Mouse (Mus musculus) induced T-regulatory cell, adult 2 months (primary cell): ENCODE data around the gene Gm13276.
A peak's percentile ranks its signal among the peaks of the same experiment; 100 is the strongest.
"Not testable (repeated sequence)": the region's sequence is repeated elsewhere in the genome, so short reads cannot be mapped to it uniquely, and the experiment has no call there.

Experiments used
- DNase-seq: peaks from one replicate; pipeline ENCODE4 v3.0.0-alpha.2; 2012; ENCODE audit warnings: low read depth

Gm13276 gene

GRCm38 (mm10) chr4:88785409-88785808 is at the start of gene Gm13276:
Gm13276 (plus strand) TSS chr4:88785709.
- not testable (repeated sequence) for DNase-seq

DNA sequence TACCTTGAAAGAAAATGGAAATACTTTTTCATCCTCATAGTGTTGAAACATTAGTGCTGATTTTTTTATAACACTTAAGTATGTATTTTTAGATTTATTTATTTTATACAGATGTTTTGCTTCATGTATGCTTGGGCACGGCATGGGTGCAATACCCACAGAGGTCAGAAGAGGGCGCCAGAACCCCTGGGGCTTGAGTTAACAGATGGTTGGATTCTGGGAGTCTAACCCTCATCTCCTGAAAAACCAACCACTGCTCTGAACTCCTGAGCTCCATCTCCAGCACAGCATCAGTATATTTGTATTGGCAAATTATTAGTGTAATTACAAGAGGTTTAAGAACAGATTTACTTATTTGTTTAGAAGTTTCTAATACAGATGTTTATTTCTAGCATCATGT is 47.0 kb upstream of the Gm13276 start:
- DNase-seq: peak; percentile 90

DNA sequence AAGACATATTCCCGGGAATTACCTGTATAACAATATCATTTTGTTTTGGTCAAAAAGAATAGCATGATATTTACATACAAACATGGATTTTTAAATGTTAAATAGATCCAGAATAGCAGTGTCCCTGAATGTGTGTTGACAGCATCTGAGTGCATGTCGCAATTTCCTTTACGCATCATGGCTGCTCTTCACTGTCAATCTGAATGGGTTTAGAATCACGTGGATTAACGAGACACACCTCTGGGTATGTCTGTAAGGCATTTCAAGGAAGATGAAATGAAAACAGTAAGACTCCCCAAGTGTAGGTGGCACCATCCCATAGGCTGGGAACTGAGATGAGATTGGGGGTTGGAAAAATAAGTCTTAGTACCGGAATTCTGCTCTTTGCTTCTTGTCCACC is 46.5 kb upstream of the Gm13276 start:
- DNase-seq: no peak

DNA sequence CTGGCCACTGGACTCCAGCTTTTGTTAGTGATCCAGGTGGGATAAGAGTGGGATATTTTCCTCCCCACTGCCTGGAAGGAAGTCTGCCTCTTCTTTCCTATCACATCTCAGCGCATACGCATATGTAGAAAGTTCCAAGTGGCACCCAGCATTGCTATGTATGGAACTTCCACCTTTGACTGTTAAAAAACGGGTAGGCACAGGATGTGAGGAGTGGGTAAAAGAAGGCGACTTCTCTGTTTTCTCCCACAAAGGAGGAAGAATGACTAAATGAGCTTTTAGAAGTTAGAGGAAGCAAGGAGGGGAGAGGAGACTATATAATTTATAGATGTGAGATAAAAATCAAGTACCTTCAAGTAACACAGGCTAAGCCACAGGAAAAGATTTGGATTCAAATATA is 44.1 kb upstream of the Gm13276 start:
- DNase-seq: no peak

DNA sequence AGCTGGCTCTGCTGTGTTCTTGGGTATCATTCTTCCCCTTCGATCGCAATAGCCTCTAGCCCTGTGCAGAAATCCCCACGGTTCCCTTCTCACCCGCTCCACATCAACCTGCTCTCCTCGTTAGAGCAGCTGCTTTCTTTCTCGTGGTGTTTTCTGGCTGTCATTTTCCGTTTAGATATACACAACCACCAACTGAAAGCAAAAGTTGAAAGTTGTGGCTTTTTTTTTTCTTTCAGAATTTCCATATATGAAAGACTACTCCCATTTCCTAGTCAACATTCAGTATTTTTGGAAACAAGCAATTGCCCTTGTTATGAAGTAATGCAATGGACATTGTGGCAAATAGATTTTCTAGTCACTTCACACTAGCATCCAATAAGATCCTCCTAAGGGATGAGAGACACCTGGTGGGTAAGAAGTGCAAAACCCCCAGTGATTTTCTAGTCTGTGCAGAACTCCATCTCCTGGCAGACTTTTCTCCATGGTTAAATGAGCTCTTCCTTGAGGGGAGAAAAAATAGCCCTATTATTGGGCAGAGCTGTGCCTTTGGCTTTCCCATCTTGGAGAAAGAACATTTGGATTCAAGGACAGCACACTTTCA is 42.6 kb upstream of the Gm13276 start:
- DNase-seq: peak; percentile 58

GRCm38 (mm10) chr4:88744207-88744606 is 41.3 kb upstream of the Gm13276 start:
- peak; percentile 29 for DNase-seq

DNA sequence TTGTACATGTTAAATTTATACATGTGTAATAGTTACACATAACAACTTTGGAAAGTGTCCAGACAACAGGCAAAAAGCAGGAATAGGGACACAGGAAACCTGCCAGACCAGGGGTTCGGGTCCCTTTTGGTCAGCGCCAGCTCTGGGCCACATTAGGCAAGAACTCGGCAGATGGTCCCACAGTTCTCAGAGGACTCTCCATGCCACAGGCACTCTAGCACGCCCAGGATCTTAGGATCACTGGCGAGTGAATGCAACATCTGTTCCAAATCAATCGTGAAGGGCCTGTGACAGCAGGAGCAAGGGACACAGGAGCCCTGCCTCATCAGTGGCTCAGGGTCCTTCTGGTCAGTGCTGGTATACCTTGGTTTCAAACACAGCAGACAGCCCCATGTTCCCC is 35.6 kb upstream of the Gm13276 start:
- no peak for DNase-seq

GRCm38 (mm10) chr4:88754818-88755340 is 30.6 kb upstream of the Gm13276 start, which contains the start of gene Gm13271:
Gm13271 (plus strand) TSS chr4:88754868.
- DNase-seq: not testable (repeated sequence)

GRCm38 (mm10) chr4:88756581-88757513 is 28.7 kb upstream of the Gm13276 start:
- DNase-seq: peak; percentile 77

GRCm38 (mm10) chr4:88757628-88758031 is 27.9 kb upstream of the Gm13276 start:
- peak; percentile 91 for DNase-seq

GRCm38 (mm10) chr4:88758751-88759150 is 26.8 kb upstream of the Gm13276 start:
- not testable (repeated sequence) for DNase-seq

- not testable (repeated sequence) for DNase-seq
These were observed 25.8 kb upstream of the Gm13276 start, which contains the start of gene Gm13283 for GRCm38 (mm10) chr4:88759610-88760268. Gm13283 (plus strand) TSS chr4:88760119.

DNA sequence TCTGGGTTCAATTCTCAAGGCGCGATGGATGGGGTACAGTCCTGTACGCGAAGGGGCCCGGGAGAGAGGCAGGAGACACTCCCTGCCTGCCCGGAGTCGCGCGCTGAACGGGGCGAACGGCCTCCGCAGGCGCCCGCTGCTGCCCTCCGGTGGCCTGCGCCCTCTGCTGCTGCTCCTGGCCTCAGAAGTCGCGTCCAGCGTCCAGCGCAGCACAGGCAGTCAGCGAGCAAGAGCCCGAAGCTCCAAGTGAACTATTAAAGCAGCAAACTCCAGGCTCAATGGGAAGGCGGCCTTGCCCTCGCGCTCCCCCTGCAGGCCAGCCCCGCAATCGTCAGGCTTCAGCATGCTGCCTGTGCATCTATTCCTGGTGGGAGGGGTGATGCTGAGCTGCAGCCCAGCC is 25.1 kb upstream of the Gm13276 start:
- peak; percentile 76 for DNase-seq

DNA sequence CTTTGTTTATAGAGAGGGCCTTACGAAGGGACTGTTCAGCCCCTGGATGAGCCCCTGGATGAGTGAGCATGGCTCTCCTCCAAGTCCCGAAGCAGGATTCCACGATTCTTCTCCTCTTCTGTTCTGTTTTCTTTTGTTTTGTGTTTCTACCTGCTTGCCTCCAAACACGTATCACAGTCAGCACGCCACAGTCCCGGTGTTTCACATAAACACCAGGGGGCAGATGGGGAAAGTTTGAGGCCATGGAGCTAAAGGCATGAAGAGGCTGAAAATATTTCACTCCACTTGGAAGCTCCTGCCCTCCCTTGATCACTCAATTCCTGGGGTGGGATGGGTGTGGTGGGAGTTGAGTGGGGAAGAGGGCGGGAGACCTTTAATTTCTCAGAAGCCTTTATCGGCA is 23.7 kb upstream of the Gm13276 start:
- not testable (repeated sequence) for DNase-seq

GRCm38 (mm10) chr4:88762341-88762740 is 23.2 kb upstream of the Gm13276 start:
- not testable (repeated sequence) for DNase-seq

- DNase-seq: peak; percentile 72
These were observed 22.0 kb upstream of the Gm13276 start for GRCm38 (mm10) chr4:88763384-88764018.

GRCm38 (mm10) chr4:88773534-88773933 is 12.0 kb upstream of the Gm13276 start, which contains the start of gene Gm13290:
Gm13290 (plus strand) TSS chr4:88773834.
- DNase-seq: not testable (repeated sequence)

DNA sequence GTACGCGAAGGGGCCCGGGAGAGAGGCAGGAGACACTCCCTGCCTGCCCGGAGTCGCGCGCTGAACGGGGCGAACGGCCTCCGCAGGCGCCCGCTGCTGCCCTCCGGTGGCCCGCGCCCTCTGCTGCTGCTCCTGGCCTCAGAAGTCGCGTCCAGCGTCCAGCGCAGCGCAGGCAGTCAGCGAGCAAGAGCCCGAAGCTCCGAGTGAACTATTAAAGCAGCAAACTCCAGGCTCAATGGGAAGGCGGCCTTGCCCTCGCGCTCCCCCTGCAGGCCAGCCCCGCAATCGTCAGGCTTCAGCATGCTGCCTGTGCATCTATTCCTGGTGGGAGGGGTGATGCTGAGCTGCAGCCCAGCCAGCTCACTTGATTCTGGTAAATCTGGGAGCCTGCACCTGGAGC is 8.9 kb upstream of the Gm13276 start, which contains the start of gene Gm13289:
Gm13289 (plus strand) TSS at position 301 of the 400 bp plus-strand sequence.
- not testable (repeated sequence) for DNase-seq

- DNase-seq: not testable (repeated sequence)
These were observed 6.0 kb upstream of the Gm13276 start, which contains the start of gene Gm13272 for GRCm38 (mm10) chr4:88779550-88779949. Gm13272 (plus strand) TSS chr4:88779850.

DNA sequence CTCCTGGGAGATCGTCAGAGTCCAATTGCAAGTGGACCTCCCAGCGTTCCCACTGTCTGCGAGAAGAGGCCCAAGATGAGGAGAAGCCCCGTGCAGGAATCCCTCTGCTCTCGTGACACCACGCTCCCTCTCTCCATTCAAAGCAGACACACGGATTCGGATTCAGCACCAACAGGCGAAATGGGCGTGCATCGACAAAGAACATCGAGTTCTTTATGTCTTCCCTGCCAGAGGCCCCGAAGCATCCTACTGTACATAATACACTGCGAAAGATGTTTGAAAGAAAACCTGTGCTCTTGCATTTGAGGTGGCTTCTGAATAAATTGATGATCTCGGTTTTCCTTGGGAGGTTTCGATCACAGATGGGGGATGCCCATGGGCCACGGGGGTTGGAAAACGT is 5.2 kb upstream of the Gm13276 start:
- DNase-seq: not testable (repeated sequence)

DNA sequence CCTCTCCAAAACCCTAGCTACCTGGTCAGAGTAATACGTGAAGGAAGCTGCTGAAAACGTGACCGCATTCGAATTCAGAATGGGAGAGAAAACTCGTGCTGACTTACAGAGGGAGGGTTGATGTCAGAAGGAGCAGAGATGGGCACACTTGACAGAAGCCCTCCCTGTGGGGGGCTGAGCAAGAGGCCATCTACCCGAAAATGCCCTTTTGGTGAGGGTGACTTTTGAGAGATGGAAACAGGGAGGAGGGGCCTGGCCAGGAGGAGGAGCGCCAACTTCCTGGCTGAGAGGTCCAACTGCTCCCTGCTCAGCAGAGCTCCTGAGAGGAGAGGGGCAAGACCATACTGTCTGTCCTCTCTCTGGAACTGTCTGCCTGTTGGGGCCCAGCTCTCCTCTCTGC is 3.7 kb upstream of the Gm13276 start, which contains the start of gene Ifnz:
Ifnz (plus strand) TSS at position 301 of the 400 bp plus-strand sequence.
- DNase-seq: not testable (repeated sequence)
